Mouse (Mus musculus): ENCODE results near the gene Gm8773. TPM values are rescaled to one million over a fixed set of nuclear protein-coding genes. Genes with fewer than 3 reads are reported as not detected.

Gm8773 gene
- polyA plus RNA-seq, 1 experiment, result 0.67 TPM

GRCm38 (mm10) chr5:5610540-5610939 lies 36.9 kb downstream of the Gm8773 start:
- no peaks in the 10 kb centered on the region for H3K27me3 ChIP-seq (ENCODE audit: control insufficient read depth, insufficient read depth, insufficient read length)
- H3K4me3 ChIP-seq (ENCODE audit: insufficient read depth, poor library complexity, severe bottlenecking), result no peak overlapping the region
- H3K79me3 ChIP-seq (ENCODE audit: low read depth), result no peaks in the 10 kb centered on the region
- peaks cover 11% of the 10 kb centered on the region for H3K36me3 ChIP-seq (ENCODE audit: control insufficient read depth, insufficient read depth)
- TF ChIP-seq USF1 (IDR thresholded peaks at IDR 0.05; ENCODE audit: low read depth) (no peak), MYOD1 (IDR thresholded peaks at IDR 0.05; ENCODE audit: control insufficient read depth, insufficient read length, low read depth) (no peak), MYOG (IDR thresholded peaks at IDR 0.05; ENCODE audit: control insufficient read depth, extremely low read depth, insufficient read length) (no peak), CTCF (IDR thresholded peaks at IDR 0.05; ENCODE audit: control insufficient read depth, insufficient read depth, insufficient read length) (no peak), CEBPB (IDR thresholded peaks at IDR 0.05; ENCODE audit: low read depth) (no peak), FOSL1 (IDR thresholded peaks at IDR 0.05; ENCODE audit: insufficient read depth, low read length, poor library complexity, severe bottlenecking) (no peak), MAX (IDR thresholded peaks at IDR 0.05) (no peak)
- no peaks in the 10 kb centered on the region for H3K79me2 ChIP-seq (ENCODE audit: control insufficient read depth, insufficient read depth)
- no peak overlapping the region for H3ac ChIP-seq (ENCODE audit: control insufficient read depth, insufficient read length, low read depth)

DNA sequence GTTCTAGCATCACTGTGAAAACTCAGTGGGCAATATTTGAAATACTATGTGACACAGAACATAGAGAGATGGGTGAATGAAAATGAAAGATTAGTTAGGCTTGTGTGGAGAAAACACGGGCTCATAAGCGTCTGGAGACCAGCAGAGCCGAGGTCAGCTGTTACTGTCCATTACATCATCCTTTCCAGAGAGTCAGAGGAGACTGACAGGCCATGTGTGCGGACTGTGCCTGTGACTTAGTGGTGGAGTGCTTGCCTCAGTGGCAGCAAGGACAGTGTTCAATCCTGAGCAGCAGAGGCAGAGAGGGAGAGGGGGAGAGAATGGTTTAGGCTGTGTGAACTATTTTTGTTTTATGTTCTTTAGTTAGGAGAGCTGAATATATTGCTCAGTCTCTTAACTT lies 44.7 kb downstream of the Gm8773 start:
- no peaks in the 10 kb centered on the region for H3K79me3 ChIP-seq (ENCODE audit: low read depth)
- no peak overlapping the region for H3K4me3 ChIP-seq (ENCODE audit: insufficient read depth, poor library complexity, severe bottlenecking)

DNA sequence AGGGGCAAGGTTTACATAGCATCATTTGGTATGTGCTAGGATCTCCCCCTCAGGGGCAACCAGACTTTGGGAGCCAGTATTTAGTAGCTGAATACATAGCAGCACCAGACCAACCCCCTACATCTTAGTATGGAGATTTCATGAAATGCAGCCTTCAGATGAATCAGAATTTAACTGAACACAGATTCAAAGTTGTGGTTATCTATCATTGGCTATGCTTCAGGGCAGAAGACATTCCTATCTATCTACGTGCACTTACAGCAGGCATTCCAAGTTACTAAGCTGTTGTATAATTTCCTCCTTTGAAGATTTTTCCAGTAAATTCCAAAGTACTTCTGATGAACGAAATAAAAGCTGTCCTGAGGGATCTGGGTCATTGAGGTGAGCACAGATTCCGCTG lies 51.9 kb downstream of the Gm8773 start:
- no peak overlapping the region for H3ac ChIP-seq (ENCODE audit: control insufficient read depth, insufficient read length, low read depth)
- H3K79me3 ChIP-seq (ENCODE audit: low read depth), result no peaks in the 10 kb centered on the region
- H3K4me3 ChIP-seq (ENCODE audit: insufficient read depth, poor library complexity, severe bottlenecking), result no peak overlapping the region
- no peak for TF ChIP-seq CTCF (IDR thresholded peaks at IDR 0.05; ENCODE audit: control insufficient read depth, insufficient read depth, insufficient read length)
- TF ChIP-seq CEBPB (IDR thresholded peaks at IDR 0.05; ENCODE audit: low read depth), result no peak
- no peak for TF ChIP-seq USF1 (IDR thresholded peaks at IDR 0.05; ENCODE audit: low read depth)
- TF ChIP-seq FOSL1 (IDR thresholded peaks at IDR 0.05; ENCODE audit: insufficient read depth, low read length, poor library complexity, severe bottlenecking), result no peak
- no peak for TF ChIP-seq MYOG (IDR thresholded peaks at IDR 0.05; ENCODE audit: control insufficient read depth, extremely low read depth, insufficient read length)
- TF ChIP-seq MYOD1 (IDR thresholded peaks at IDR 0.05; ENCODE audit: control insufficient read depth, insufficient read length, low read depth), result no peak
- no peak for TF ChIP-seq MAX (IDR thresholded peaks at IDR 0.05)
- H3K36me3 ChIP-seq (ENCODE audit: control insufficient read depth, insufficient read depth), result peaks cover 10% of the 10 kb centered on the region
- no peaks in the 10 kb centered on the region for H3K79me2 ChIP-seq (ENCODE audit: control insufficient read depth, insufficient read depth)
- no peaks in the 10 kb centered on the region for H3K27me3 ChIP-seq (ENCODE audit: control insufficient read depth, insufficient read depth, insufficient read length)

More for the DNA sequence above, 44.7 kb downstream of the Gm8773 start:
- Histone ChIP-seq H3K27me3 (ENCODE audit: control insufficient read depth, insufficient read depth, insufficient read length) (no peaks in the 10 kb centered on the region), H3ac (ENCODE audit: control insufficient read depth, insufficient read length, low read depth) (no peak overlapping the region), H3K79me2 (ENCODE audit: control insufficient read depth, insufficient read depth) (no peaks in the 10 kb centered on the region), H3K36me3 (ENCODE audit: control insufficient read depth, insufficient read depth) (peaks cover 10% of the 10 kb centered on the region)
- TF ChIP-seq MYOD1 (IDR thresholded peaks at IDR 0.05; ENCODE audit: control insufficient read depth, insufficient read length, low read depth) (peak; percentile 90), FOSL1 (IDR thresholded peaks at IDR 0.05; ENCODE audit: insufficient read depth, low read length, poor library complexity, severe bottlenecking) (no peak)

Other genes with a start within 250 kb of the Gm8773 start
- gene Cdk14, start 153.5 kb upstream of the Gm8773 start, polyA plus RNA-seq (2012; fragmentation: generic; extraction: Trizol), result 15.9 TPM
- not detected for gene 1700015F17Rik, start 94.7 kb upstream of the Gm8773 start, polyA plus RNA-seq (2012; fragmentation: generic; extraction: Trizol)
- gene Cldn12, start 58.8 kb upstream of the Gm8773 start, polyA plus RNA-seq (2012; fragmentation: generic; extraction: Trizol), result 27.2 TPM
- 4.6 TPM for gene Gtpbp10, start 14.3 kb upstream of the Gm8773 start, polyA plus RNA-seq (2012; fragmentation: generic; extraction: Trizol)
- 4.3 TPM for gene Cfap69, start 90.4 kb downstream of the Gm8773 start, polyA plus RNA-seq (2012; fragmentation: generic; extraction: Trizol)
- gene Steap2, start 120.8 kb downstream of the Gm8773 start, polyA plus RNA-seq (2012; fragmentation: generic; extraction: Trizol), result 20.7 TPM
- gene Steap1, start 175.5 kb downstream of the Gm8773 start, polyA plus RNA-seq (2012; fragmentation: generic; extraction: Trizol), result 58.9 TPM